Mouse (Mus musculus) heart, embryonic 16.5 days (tissue): Measurements from ENCODE around the gene Olfr1511. TPM values are rescaled to one million over a fixed set of nuclear protein-coding genes. Genes with fewer than 3 reads are reported as not detected.
"Not testable (repeated sequence)": the region's sequence is repeated elsewhere in the genome, so short reads cannot be mapped to it uniquely, and the experiment has no call there.

Experiments used
- ATAC-seq: fragments of 200-750 bp; cut with Nextera tagmentation; replicated peaks from 2 replicates; pipeline ENCODE4 v1.8.0; 2017; ENCODE audit warnings: moderate number of reproducible peaks; ENCODE audit not compliant: insufficient read depth, low FRiP score; ENCODE audit errors: extremely low read depth
- H3K27ac ChIP-seq: fragments of 300-500 bp; sonication (generic); 2 replicates; pipeline ENCODE4 v1.5.1; 2014; ENCODE audit warnings: mild to moderate bottlenecking, low read length, control low read depth, moderate library complexity
- H3K27me3 ChIP-seq: fragments of 300-500 bp; sonication (generic); 2 replicates; pipeline ENCODE4 v1.6.1; 2014; ENCODE audit warnings: low read length, mixed read lengths; ENCODE audit not compliant: control insufficient read depth, insufficient read depth
- H3K36me3 ChIP-seq: fragments of 300-500 bp; sonication (generic); 2 replicates; pipeline ENCODE4 v1.6.1; 2014; ENCODE audit not compliant: control insufficient read depth, insufficient read depth
- H3K4me1 ChIP-seq: fragments of 300-500 bp; sonication (generic); 2 replicates; pipeline ENCODE4 v1.6.1; 2014; ENCODE audit warnings: low read length, mixed read lengths; ENCODE audit not compliant: control insufficient read depth, insufficient read depth
- H3K4me2 ChIP-seq: fragments of 300-500 bp; sonication (generic); 2 replicates; pipeline ENCODE4 v1.6.1; 2014; ENCODE audit warnings: low read depth, mild to moderate bottlenecking, control low read depth, low read length
- H3K4me3 ChIP-seq: fragments of 300-500 bp; sonication (generic); 2 replicates; pipeline ENCODE4 v1.5.1; 2014; ENCODE audit warnings: mild to moderate bottlenecking, control low read depth, low read length
- H3K9ac ChIP-seq: fragments of 300-500 bp; sonication (generic); 2 replicates; pipeline ENCODE4 v1.6.1; 2014; ENCODE audit warnings: low read length, control low read depth
- H3K9me3 ChIP-seq: fragments of 300-500 bp; sonication (generic); replicated peaks from 2 replicates; pipeline ENCODE4 v1.6.1; 2016; ENCODE audit warnings: low read length; ENCODE audit not compliant: control insufficient read depth
- WGBS: fragments of 180-500 bp; shearing (Covaris S2); extraction: QIAGEN DNeasy Blood & Tissue Kit; methylation state at CpG from one replicate; pipeline ENCODE4 v1.1.7; 2014; 5-methylcytosine and 5-hydroxymethylcytosine counted together
- polyA plus RNA-seq: library from polyadenylated mRNA; unstranded; fragments of >200 nt; fragmentation: Nextera tagmentation; extraction: Ambion mirVana; gene quantifications from 2 replicates; pipeline ENCODE4 v1.2.1, GENCODE M21; 2015

Gene Olfr1511
- polyA plus RNA-seq: not detected in 2 replicates

DNA sequence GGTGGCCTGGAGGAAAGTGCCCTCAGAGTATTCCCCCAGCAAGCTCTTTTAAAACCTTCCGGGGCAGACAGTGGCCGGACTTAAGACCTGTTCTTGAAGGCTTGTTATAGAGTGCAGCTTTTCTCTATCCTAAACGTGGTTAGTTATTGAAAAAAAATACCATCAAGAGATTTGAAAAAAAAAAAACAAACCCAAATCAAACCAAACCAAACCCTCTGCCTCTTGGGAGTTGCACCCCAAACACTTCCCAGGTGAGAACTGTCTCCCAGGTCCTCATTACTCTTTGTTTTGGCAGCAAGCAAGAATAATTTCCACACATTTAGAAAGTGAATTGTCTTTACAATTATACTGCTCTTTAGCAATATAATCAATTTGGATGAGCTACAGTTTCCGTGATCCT lies at the start of gene Olfr1511:
Olfr1511 (minus strand) TSS at position 101 of the 400 bp plus-strand sequence.
- no peaks in the 10 kb centered on the region for H3K4me1 ChIP-seq
- 76% methylated on average over 4 of the region's 4 CpGs for WGBS
- no peak within 1 kb of the TSS for H3K27ac ChIP-seq
- no peak within 1 kb of the TSS for H3K9ac ChIP-seq
- ATAC-seq: no peak
- H3K4me3 ChIP-seq: no peak within 1 kb of the TSS
- H3K9me3 ChIP-seq: no peaks in the 10 kb centered on the region
- no peaks in the 10 kb centered on the region for H3K27me3 ChIP-seq
- H3K36me3 ChIP-seq: no peaks in the 10 kb centered on the region
- no peak within 1 kb of the TSS for H3K4me2 ChIP-seq

DNA sequence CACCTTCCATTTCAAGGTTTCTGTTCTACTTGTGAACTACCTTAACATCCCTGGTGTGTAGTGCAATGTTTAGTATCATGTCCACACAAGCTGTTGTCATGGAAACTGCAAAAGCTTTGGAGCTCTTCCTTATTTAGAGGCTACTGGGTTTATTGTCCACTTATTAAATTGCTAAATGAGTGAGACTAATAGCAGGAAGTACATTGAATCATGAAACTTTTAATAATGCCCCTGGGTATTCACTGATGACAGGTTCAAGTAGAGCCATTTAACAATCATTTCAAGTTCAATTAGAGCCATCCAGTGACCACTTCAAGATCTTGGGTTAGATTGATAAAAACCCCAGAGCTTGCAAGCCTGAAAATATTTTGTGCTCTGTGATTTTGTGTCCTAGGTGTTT lies 45.5 kb upstream of the Olfr1511 start, which contains the start of gene Olfr1509:
Olfr1509 (plus strand) TSS at position 301 of the 400 bp plus-strand sequence.
- Histone ChIP-seq H3K36me3 (no peaks in the 10 kb centered on the region), H3K4me1 (no peaks in the 10 kb centered on the region), H3K4me3 (no peak within 1 kb of the TSS), H3K9ac (no peak within 1 kb of the TSS), H3K27ac (no peak within 1 kb of the TSS), H3K4me2 (no peak within 1 kb of the TSS), H3K27me3 (no peaks in the 10 kb centered on the region), H3K9me3 (no peaks in the 10 kb centered on the region)
- ATAC-seq: no peak

DNA sequence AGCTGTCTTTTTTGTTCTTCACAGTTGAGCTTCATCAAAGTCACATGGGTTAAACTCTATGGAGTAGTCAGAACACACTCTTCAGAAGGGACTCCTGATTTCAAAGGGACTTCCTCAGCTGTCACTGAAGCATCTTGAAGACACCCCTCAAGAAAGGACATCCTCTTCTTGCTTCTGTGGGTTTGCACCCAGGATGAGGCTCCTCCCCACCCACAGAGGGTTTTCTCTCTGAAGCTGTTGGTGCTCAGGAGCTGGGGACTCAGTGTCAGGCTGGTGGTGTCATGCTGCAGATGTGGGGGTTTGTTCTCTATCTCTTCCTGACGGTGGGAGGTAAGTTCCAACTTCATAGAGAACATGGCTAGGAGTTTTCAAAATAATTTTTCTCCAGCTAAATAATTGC lies 30.5 kb upstream of the Olfr1511 start:
- Histone ChIP-seq H3K36me3 (no peaks in the 10 kb centered on the region), H3K27me3 (no peaks in the 10 kb centered on the region), H3K4me3 (no peak overlapping the region), H3K27ac (no peak overlapping the region), H3K9ac (no peak overlapping the region), H3K4me1 (no peaks in the 10 kb centered on the region), H3K4me2 (no peak overlapping the region), H3K9me3 (no peaks in the 10 kb centered on the region)
- ATAC-seq: peak; percentile 41; the same call in 1 of the 2 replicates
- WGBS: 72% methylated on average over 1 of the region's 1 CpGs

DNA sequence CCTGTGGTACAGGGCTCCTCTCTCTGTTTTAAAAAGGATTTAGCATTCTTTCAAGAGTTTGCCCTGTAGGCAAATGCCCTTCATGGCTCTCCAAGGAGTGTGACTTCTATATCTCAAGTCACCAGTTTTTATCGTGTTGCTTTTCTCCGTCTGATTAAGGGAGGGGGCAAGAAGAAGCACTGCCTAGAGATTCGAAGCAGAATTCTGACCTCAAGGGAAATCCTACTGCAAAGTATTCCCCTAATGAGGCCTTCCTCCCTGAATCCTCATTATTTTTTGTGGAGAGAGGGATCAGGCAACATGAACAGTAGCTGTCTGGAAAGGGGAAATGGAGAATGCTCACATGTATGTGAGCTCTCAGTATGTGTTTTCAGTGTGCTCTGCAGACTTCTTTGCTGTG lies 17.1 kb upstream of the Olfr1511 start, which contains the start of gene Olfr1510:
Olfr1510 (minus strand) TSS at position 101 of the 400 bp plus-strand sequence.
- no peaks in the 10 kb centered on the region for H3K27me3 ChIP-seq
- no peak within 1 kb of the TSS for H3K27ac ChIP-seq
- H3K36me3 ChIP-seq: no peaks in the 10 kb centered on the region
- WGBS: 82% methylated on average over 3 of the region's 3 CpGs
- H3K4me1 ChIP-seq: no peaks in the 10 kb centered on the region
- H3K9me3 ChIP-seq: no peaks in the 10 kb centered on the region
- no peak within 1 kb of the TSS for H3K9ac ChIP-seq
- no peak for ATAC-seq
- no peak within 1 kb of the TSS for H3K4me3 ChIP-seq
- no peak within 1 kb of the TSS for H3K4me2 ChIP-seq

DNA sequence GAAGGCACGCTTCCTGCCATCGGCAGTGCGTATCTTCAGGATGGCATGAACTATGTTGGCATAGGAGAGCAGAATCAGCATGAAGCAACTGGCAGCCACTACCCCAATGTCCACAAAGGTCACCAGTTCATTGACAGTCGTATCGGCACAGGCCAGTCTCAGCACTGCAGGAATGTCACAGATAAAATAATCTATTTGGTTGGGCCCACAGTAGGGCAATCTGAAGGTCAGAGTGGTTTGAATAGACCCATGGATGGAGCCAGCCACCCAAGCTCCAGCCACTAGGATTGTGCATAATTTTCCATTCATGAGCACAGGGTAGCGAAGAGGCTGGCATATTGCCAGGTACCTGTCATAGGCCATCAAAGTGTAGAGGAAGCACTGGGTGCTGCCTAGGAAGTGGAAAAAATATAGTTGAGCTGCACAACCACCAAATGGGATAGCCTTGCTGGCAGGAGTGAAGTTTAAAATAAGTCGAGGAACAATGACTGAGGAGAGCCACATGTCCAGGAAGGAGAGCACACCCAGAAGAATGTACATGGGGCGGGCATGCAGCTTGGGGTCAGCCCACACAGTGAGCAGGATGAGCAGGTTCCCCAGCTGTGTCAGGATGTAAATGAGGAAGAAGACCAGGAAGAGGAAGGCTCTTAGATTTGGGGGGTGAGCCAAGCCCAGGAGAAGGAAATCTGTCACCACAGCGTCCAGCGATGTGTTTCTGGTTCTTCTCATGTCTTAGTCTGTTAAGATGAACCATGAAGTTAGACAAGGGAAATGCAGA lies 13.2 kb upstream of the Olfr1511 start:
- H3K4me3 ChIP-seq, H3K27me3 ChIP-seq, H3K27ac ChIP-seq, H3K36me3 ChIP-seq, H3K4me1 ChIP-seq, H3K9me3 ChIP-seq, H3K4me2 ChIP-seq, H3K9ac ChIP-seq: not testable (repeated sequence)
- WGBS: 67% methylated on average over 7 of the region's 10 CpGs
- peak; percentile 32; the same call in 1 of the 2 replicates for ATAC-seq

DNA sequence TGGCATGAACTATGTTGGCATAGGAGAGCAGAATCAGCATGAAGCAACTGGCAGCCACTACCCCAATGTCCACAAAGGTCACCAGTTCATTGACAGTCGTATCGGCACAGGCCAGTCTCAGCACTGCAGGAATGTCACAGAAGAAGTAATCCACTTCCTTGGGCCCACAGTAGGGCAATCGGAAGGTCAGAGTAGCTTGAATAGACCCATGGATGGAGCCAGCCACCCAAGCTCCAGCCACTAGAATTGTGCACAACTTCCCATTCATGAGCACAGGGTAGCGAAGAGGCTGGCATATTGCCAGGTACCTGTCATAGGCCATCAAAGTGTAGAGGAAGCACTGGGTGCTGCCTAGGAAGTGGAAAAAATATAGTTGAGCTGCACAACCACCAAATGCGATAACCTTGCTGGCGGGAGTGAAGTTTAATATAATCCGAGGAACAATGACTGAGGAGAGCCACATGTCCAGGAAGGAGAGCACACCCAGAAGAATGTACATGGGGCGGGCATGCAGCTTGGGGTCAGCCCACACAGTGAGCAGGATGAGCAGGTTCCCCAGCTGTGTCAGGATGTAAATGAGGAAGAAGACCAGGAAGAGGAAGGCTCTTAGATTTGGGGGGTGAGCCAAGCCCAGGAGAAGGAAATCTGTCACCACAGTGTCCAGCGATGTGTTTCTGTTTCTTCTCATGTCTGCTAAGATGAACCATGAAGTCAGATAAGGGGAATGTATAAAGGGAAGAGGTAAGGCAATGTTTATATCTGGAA lies 6.9 kb downstream of the Olfr1511 start:
- not testable (repeated sequence) for H3K27ac ChIP-seq, H3K4me1 ChIP-seq, H3K36me3 ChIP-seq, H3K27me3 ChIP-seq, H3K4me3 ChIP-seq, H3K9me3 ChIP-seq, H3K4me2 ChIP-seq, ATAC-seq, H3K9ac ChIP-seq
- 72% methylated on average over 9 of the region's 9 CpGs for WGBS

DNA sequence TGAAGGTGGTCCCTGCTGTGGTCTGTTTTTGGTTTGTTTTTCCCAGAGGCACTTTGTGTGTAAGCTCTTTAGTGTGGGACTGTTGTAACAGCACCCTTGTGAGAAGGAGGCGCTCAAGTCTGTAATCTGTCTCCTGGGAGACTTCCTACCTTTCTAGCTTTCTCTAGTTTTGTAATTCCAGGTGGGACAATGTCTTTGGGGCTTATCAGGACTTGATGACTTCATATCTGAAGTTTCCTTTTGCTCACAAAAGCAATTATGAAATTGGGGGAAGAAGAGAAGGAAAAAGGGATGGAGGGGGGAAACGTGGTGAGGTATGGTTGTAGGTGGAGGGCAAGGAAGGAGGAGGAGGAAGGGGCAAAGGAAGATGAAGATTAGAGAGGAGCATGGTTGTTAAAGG lies 18.1 kb downstream of the Olfr1511 start, which contains the start of gene Olfr1512:
Olfr1512 (minus strand) TSS at position 101 of the 400 bp plus-strand sequence.
- no peak within 1 kb of the TSS for H3K27ac ChIP-seq
- H3K9ac ChIP-seq: no peak within 1 kb of the TSS
- no peaks in the 10 kb centered on the region for H3K4me1 ChIP-seq
- no peaks in the 10 kb centered on the region for H3K36me3 ChIP-seq
- H3K4me2 ChIP-seq: no peak within 1 kb of the TSS
- no peaks in the 10 kb centered on the region for H3K27me3 ChIP-seq
- no peak within 1 kb of the TSS for H3K4me3 ChIP-seq
- no peaks in the 10 kb centered on the region for H3K9me3 ChIP-seq
- WGBS: 67% methylated on average over 2 of the region's 2 CpGs
- ATAC-seq: no peak

DNA sequence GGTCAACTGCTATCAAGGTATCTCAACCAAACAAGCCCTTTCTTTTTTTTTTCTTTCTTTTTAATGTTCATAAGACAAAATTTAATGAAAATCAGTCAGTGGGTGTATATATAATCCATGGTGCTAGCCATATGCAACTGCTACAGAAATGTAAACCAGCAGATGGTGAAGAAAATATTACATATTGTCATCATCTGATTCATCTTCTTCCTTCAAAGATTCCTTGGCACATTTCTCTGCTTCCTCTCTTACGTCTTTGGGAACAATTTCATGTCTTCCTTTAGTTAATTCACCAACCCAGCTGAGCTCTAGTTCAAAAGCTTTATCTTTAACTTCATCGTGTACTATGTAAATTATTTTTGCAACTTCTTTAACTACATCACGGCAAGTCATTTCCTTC lies 28.4 kb downstream of the Olfr1511 start:
- H3K9me3 ChIP-seq: no peaks in the 10 kb centered on the region
- no peaks in the 10 kb centered on the region for H3K36me3 ChIP-seq
- 79% methylated on average over 3 of the region's 3 CpGs for WGBS
- no peak overlapping the region for H3K4me3 ChIP-seq
- H3K27ac ChIP-seq: no peak overlapping the region
- no peak overlapping the region for H3K9ac ChIP-seq
- no peaks in the 10 kb centered on the region for H3K4me1 ChIP-seq
- ATAC-seq: no peak
- H3K27me3 ChIP-seq: no peaks in the 10 kb centered on the region
- no peak overlapping the region for H3K4me2 ChIP-seq

DNA sequence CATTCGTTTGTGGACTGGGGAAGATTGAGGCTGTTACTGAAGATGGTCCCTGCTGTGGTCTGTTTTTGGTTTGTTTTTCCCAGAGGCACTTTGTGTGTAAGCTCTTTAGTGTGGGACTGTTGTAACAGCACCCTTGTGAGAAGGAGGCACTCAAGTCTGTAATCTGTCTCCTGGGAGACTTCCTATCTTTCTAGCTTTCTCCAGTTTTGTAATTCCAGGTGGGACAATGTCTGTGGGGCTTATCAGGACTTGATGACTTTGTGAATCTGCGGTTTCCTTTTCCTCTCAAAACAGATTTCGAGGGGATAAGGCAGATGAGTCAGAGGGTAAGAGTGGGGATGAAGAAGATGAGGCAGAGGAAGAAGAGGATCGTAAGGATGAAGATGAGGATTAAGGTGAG lies 40.9 kb downstream of the Olfr1511 start, which contains the start of gene Olfr1513:
Olfr1513 (minus strand) TSS at position 101 of the 400 bp plus-strand sequence.
- Histone ChIP-seq H3K4me2 (no peak within 1 kb of the TSS), H3K9ac (no peak within 1 kb of the TSS)
- no peak for ATAC-seq

More for the DNA sequence above, 40.9 kb downstream of the Olfr1511 start, which contains the start of gene Olfr1513:
- no peaks in the 10 kb centered on the region for H3K4me1 ChIP-seq
- H3K4me3 ChIP-seq: no peak within 1 kb of the TSS
- no peaks in the 10 kb centered on the region for H3K36me3 ChIP-seq
- 65% methylated on average over 4 of the region's 4 CpGs for WGBS
- no peaks in the 10 kb centered on the region for H3K27me3 ChIP-seq
- H3K9me3 ChIP-seq: no peaks in the 10 kb centered on the region
- no peak within 1 kb of the TSS for H3K27ac ChIP-seq
